Mouse (Mus musculus) c-Kit-positive CD71-negative TER-119-negative erythroid progenitor cells, embryonic 14.5 days (primary cell): Measurements from ENCODE around the gene Tmem88b.
"Not testable (repeated sequence)": the region's sequence is repeated elsewhere in the genome, so short reads cannot be mapped to it uniquely, and the experiment has no call there.

Experiments used
- DNase-seq: peaks from one replicate; pipeline ENCODE4 v3.0.0-alpha.2; 2013; ENCODE audit warnings: low read depth

Tmem88b gene

GRCm38 (mm10) chr4:155760613-155761355 is 24.9 kb downstream of the Tmem88b start, which contains the start of gene Atad3a:
Gene Atad3a (minus strand): TSS chr4:155761093.
- DNase-seq, result peak; percentile 89

GRCm38 (mm10) chr4:155759862-155760612 is 25.6 kb downstream of the Tmem88b start:
- DNase-seq, result no peak

GRCm38 (mm10) chr4:155757011-155757410 is 28.7 kb downstream of the Tmem88b start:
- DNase-seq, result no peak

- no peak for DNase-seq
These were observed 38.8 kb downstream of the Tmem88b start for GRCm38 (mm10) chr4:155746575-155747490.

GRCm38 (mm10) chr4:155746036-155746548 is 39.6 kb downstream of the Tmem88b start:
- DNase-seq, result no peak

- DNase-seq, result no peak
These were observed 40.5 kb downstream of the Tmem88b start for GRCm38 (mm10) chr4:155745136-155745535.

GRCm38 (mm10) chr4:155744474-155744873 is 41.2 kb downstream of the Tmem88b start:
- DNase-seq, result no peak

GRCm38 (mm10) chr4:155742684-155743083 is 43.0 kb downstream of the Tmem88b start:
- DNase-seq, result no peak

- DNase-seq, result not testable (repeated sequence)
These were observed 45.0 kb downstream of the Tmem88b start for GRCm38 (mm10) chr4:155740681-155741080.

GRCm38 (mm10) chr4:155739741-155740636 is 45.7 kb downstream of the Tmem88b start:
- no peak for DNase-seq

- no peak for DNase-seq
These were observed 46.5 kb downstream of the Tmem88b start for GRCm38 (mm10) chr4:155739152-155739551.

GRCm38 (mm10) chr4:155738262-155738661 is 47.4 kb downstream of the Tmem88b start:
- no peak for DNase-seq

- no peak for DNase-seq
These were observed 49.3 kb downstream of the Tmem88b start for GRCm38 (mm10) chr4:155736421-155736820.

GRCm38 (mm10) chr4:155735788-155736187 is 49.9 kb downstream of the Tmem88b start:
- DNase-seq, result no peak

GRCm38 (mm10) chr4:155734951-155735702 is 50.5 kb downstream of the Tmem88b start:
- DNase-seq, result no peak

- peak; percentile 76 for DNase-seq
These were observed 51.2 kb downstream of the Tmem88b start, which contains the start of gene Tmem240 for GRCm38 (mm10) chr4:155734350-155734941. Gene Tmem240 (plus strand): TSS chr4:155734800.

GRCm38 (mm10) chr4:155733267-155733666 is 52.4 kb downstream of the Tmem88b start:
- no peak for DNase-seq
